Mouse (Mus musculus) forebrain, embryonic 12.5 days (tissue): ENCODE measurements around the gene Tspan17. TPM values are rescaled to one million over a fixed set of nuclear protein-coding genes. Genes with fewer than 3 reads are reported as not detected.
A peak's percentile ranks its signal among the peaks of the same experiment; 100 is the strongest.

Source experiments
- ATAC-seq: fragments of 200-750 bp; cut with Nextera tagmentation; 2 replicates; pipeline ENCODE4 v1.8.0; 2017; ENCODE audit warnings: moderate TSS enrichment; ENCODE audit not compliant: low FRiP score
- H3K27ac ChIP-seq: fragments of 300-500 bp; sonication (generic); 2 replicates; pipeline ENCODE4 v1.5.1; 2016; ENCODE audit warnings: mild to moderate bottlenecking
- H3K27me3 ChIP-seq: fragments of 300-500 bp; sonication (generic); 2 replicates; pipeline ENCODE4 v1.6.1; 2016; ENCODE audit warnings: mild to moderate bottlenecking
- H3K36me3 ChIP-seq: fragments of 300-500 bp; sonication (generic); replicated peaks from 2 replicates; pipeline ENCODE4 v1.6.1; 2016; ENCODE audit warnings: mild to moderate bottlenecking
- H3K4me1 ChIP-seq: fragments of 300-500 bp; sonication (generic); 2 replicates; pipeline ENCODE4 v1.6.1; 2016
- H3K4me2 ChIP-seq: fragments of 300-500 bp; sonication (generic); 2 replicates; pipeline ENCODE4 v1.6.1; 2016; ENCODE audit warnings: mild to moderate bottlenecking, moderate library complexity
- H3K4me3 ChIP-seq: fragments of 300-500 bp; sonication (generic); replicated peaks from 2 replicates; pipeline ENCODE4 v1.5.1; 2016; ENCODE audit warnings: mild to moderate bottlenecking
- H3K9ac ChIP-seq: fragments of 300-500 bp; sonication (generic); 2 replicates; pipeline ENCODE4 v1.6.1; 2016; ENCODE audit warnings: mild to moderate bottlenecking
- H3K9me3 ChIP-seq: fragments of 300-500 bp; sonication (generic); 2 replicates; pipeline ENCODE4 v1.6.1; 2016
- WGBS: fragments of 180-500 bp; shearing (Covaris S2); methylation state at CpG from one replicate; pipeline ENCODE4 v1.1.7; 2016; 5-methylcytosine and 5-hydroxymethylcytosine counted together
- polyA plus RNA-seq: library from polyadenylated mRNA; unstranded; fragments of >200 nt; fragmentation: Nextera tagmentation; extraction: Ambion mirVana; gene quantifications from 2 replicates; pipeline ENCODE4 v1.2.1, GENCODE M21; 2016

The Tspan17 gene
- polyA plus RNA-seq, 1 experiment from 2014 or later, result 12.8 TPM

GRCm38 (mm10) chr13:54755201-54755830 lies 33.9 kb upstream of the Tspan17 start:
- ATAC-seq, result no peak
- H3K4me3 ChIP-seq, result no peak overlapping the region
- WGBS, result 25% methylated on average over 9 of the region's 9 CpGs
- peaks cover 43% of the 10 kb centered on the region for H3K4me1 ChIP-seq
- H3K9me3 ChIP-seq, result no peaks in the 10 kb centered on the region
- H3K27ac ChIP-seq, result peak overlapping the region; percentile 75
- no peaks in the 10 kb centered on the region for H3K36me3 ChIP-seq
- peaks cover 64% of the 10 kb centered on the region for H3K27me3 ChIP-seq
- no peak overlapping the region for H3K9ac ChIP-seq
- peak overlapping the region; percentile 17; the same call in 1 of the 2 replicates for H3K4me2 ChIP-seq

- Histone ChIP-seq H3K4me2 (no peak overlapping the region), H3K36me3 (no peaks in the 10 kb centered on the region), H3K9ac (no peak overlapping the region), H3K27ac (no peak overlapping the region), H3K4me3 (no peak overlapping the region), H3K9me3 (no peaks in the 10 kb centered on the region), H3K4me1 (peaks cover 46% of the 10 kb centered on the region), H3K27me3 (peaks cover 65% of the 10 kb centered on the region)
- 89% methylated on average over 8 of the region's 8 CpGs for WGBS
- no peak for ATAC-seq
These were observed 32.9 kb upstream of the Tspan17 start for GRCm38 (mm10) chr13:54756156-54756712.

GRCm38 (mm10) chr13:54757093-54757830 lies 31.9 kb upstream of the Tspan17 start:
- no peak for ATAC-seq
- H3K27ac ChIP-seq, result peak overlapping the region; percentile 94
- peak overlapping the region; percentile 85 for H3K4me2 ChIP-seq
- no peaks in the 10 kb centered on the region for H3K36me3 ChIP-seq
- H3K9ac ChIP-seq, result peak overlapping the region; percentile 61; the same call in 1 of the 2 replicates
- peaks cover 46% of the 10 kb centered on the region for H3K4me1 ChIP-seq
- no peaks in the 10 kb centered on the region for H3K9me3 ChIP-seq
- 37% methylated on average over 10 of the region's 10 CpGs for WGBS
- H3K27me3 ChIP-seq, result peaks cover 63% of the 10 kb centered on the region
- H3K4me3 ChIP-seq, result peak overlapping the region; percentile 47

- Histone ChIP-seq H3K4me3 (peak overlapping the region; percentile 47), H3K27me3 (peaks cover 64% of the 10 kb centered on the region), H3K9me3 (no peaks in the 10 kb centered on the region), H3K9ac (peak overlapping the region; percentile 61), H3K4me2 (peak overlapping the region; percentile 85), H3K27ac (peak overlapping the region; percentile 94), H3K4me1 (peaks cover 46% of the 10 kb centered on the region), H3K36me3 (no peaks in the 10 kb centered on the region)
- under 1% methylated on average over 43 of the region's 43 CpGs for WGBS
- peak; percentile 86 for ATAC-seq
These were observed 31.0 kb upstream of the Tspan17 start for GRCm38 (mm10) chr13:54758045-54758755.

- H3K9ac ChIP-seq, result peak overlapping the region; percentile 61
- peaks cover 46% of the 10 kb centered on the region for H3K4me1 ChIP-seq
- H3K27ac ChIP-seq, result peak overlapping the region; percentile 94
- peak overlapping the region; percentile 85 for H3K4me2 ChIP-seq
- no peaks in the 10 kb centered on the region for H3K36me3 ChIP-seq
- WGBS, result 0% methylated on average over 29 of the region's 29 CpGs
- H3K4me3 ChIP-seq, result peak overlapping the region; percentile 47
- H3K9me3 ChIP-seq, result no peaks in the 10 kb centered on the region
- peaks cover 66% of the 10 kb centered on the region for H3K27me3 ChIP-seq
- peak; percentile 30; the same call in 1 of the 2 replicates for ATAC-seq
These were observed 30.3 kb upstream of the Tspan17 start for GRCm38 (mm10) chr13:54758756-54759470.

- Histone ChIP-seq H3K27me3 (peaks cover 69% of the 10 kb centered on the region), H3K4me3 (peak overlapping the region; percentile 47; the same call in 1 of the 2 replicates), H3K4me1 (peaks cover 43% of the 10 kb centered on the region)
These were observed 29.7 kb upstream of the Tspan17 start for GRCm38 (mm10) chr13:54759496-54759895.

GRCm38 (mm10) chr13:54760164-54760795 lies 28.9 kb upstream of the Tspan17 start:
- H3K4me1 ChIP-seq, result peaks cover 41% of the 10 kb centered on the region
- H3K9me3 ChIP-seq, result no peaks in the 10 kb centered on the region
- H3K9ac ChIP-seq, result no peak overlapping the region
- WGBS, result 64% methylated on average over 8 of the region's 8 CpGs
- H3K27ac ChIP-seq, result no peak overlapping the region
- H3K4me2 ChIP-seq, result no peak overlapping the region
- peaks cover 74% of the 10 kb centered on the region for H3K27me3 ChIP-seq
- no peak overlapping the region for H3K4me3 ChIP-seq
- H3K36me3 ChIP-seq, result no peaks in the 10 kb centered on the region
- ATAC-seq, result no peak

More at GRCm38 (mm10) chr13:54759496-54759895, 29.7 kb upstream of the Tspan17 start:
- no peak overlapping the region for H3K27ac ChIP-seq
- no peaks in the 10 kb centered on the region for H3K9me3 ChIP-seq
- no peaks in the 10 kb centered on the region for H3K36me3 ChIP-seq
- ATAC-seq, result no peak
- WGBS, result 10% methylated on average over 7 of the region's 7 CpGs
- peak overlapping the region; percentile 85 for H3K4me2 ChIP-seq
- no peak overlapping the region; the same call in 1 of the 2 replicates for H3K9ac ChIP-seq

- Histone ChIP-seq H3K9ac (no peak overlapping the region), H3K27ac (no peak overlapping the region), H3K36me3 (no peaks in the 10 kb centered on the region), H3K9me3 (no peaks in the 10 kb centered on the region), H3K4me2 (no peak overlapping the region), H3K4me3 (no peak overlapping the region), H3K27me3 (peaks cover 76% of the 10 kb centered on the region), H3K4me1 (peaks cover 43% of the 10 kb centered on the region)
- 73% methylated on average over 7 of the region's 7 CpGs for WGBS
- ATAC-seq, result no peak
These were observed 28.3 kb upstream of the Tspan17 start for GRCm38 (mm10) chr13:54760906-54761305.

- Histone ChIP-seq H3K4me1 (peaks cover 22% of the 10 kb centered on the region), H3K4me2 (peak overlapping the region; percentile 84), H3K9me3 (no peaks in the 10 kb centered on the region), H3K27ac (no peak overlapping the region), H3K36me3 (no peaks in the 10 kb centered on the region), H3K9ac (peak overlapping the region; percentile 57), H3K27me3 (peaks cover 72% of the 10 kb centered on the region), H3K4me3 (peak overlapping the region; percentile 49)
- WGBS, result 4% methylated on average over 44 of the region's 44 CpGs
- peak; percentile 50; the same call in 1 of the 2 replicates for ATAC-seq
These were observed 23.6 kb upstream of the Tspan17 start for GRCm38 (mm10) chr13:54765281-54766191.

- Histone ChIP-seq H3K27ac (no peak within 1 kb of the TSS), H3K27me3 (peaks cover 64% of the 10 kb centered on the region), H3K9me3 (no peaks in the 10 kb centered on the region), H3K9ac (peak within 1 kb of the TSS; percentile 57), H3K4me2 (peak within 1 kb of the TSS; percentile 84), H3K36me3 (no peaks in the 10 kb centered on the region), H3K4me3 (peak within 1 kb of the TSS; percentile 49), H3K4me1 (peaks cover 21% of the 10 kb centered on the region)
- ATAC-seq, result peak; percentile 85
- 1% methylated on average over 35 of the region's 35 CpGs for WGBS
These were observed 22.9 kb upstream of the Tspan17 start, which contains the start of gene Sncb for GRCm38 (mm10) chr13:54766192-54766768. Sncb (minus strand) TSS chr13:54766595.
